15 mouse cellular contexts compared by ENCODE assay signal in the genomic region with DNA sequence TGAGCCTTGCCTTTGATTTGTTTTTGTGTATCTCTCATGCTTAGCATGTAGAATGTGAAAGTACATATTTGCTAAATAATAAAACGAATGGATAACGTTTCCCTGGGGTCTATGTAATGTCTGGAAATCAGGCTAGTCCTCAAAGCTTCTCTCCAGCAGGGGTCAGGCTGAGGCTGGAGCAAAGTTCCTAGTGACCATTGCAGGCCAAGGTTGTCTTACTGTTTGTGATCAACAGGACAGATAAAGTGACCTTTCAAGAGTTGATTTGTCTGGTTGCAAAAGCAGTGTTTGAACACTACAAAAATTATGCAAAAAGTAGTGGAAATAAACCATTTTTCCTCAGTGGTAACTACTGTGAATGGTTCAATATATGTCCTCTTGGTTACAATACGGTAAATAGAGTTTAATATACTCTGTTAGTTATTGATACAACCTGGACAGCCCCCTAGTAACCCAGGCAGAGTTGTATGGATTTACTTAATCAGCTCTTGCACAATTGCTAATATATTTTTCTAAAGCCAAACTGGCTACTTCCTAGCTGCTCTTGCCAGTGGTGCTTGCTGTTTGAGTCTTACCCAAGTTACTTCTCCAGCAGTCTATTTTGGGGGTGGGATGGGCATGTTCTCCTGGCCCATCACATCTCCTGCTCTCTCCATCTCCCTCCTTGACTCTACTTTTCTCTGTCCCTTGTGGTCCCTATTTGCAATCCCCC. TPM values are rescaled to one million over a fixed set of nuclear protein-coding genes. Genes with fewer than 3 reads are reported as not detected.
A peak's percentile ranks its signal among the peaks of the same experiment; 100 is the strongest.
DNase-seq lines count a peak whose midpoint lies in the region; TF ChIP-seq lines count a peak whose summit lies in the region.
"Had no signal": no experiment of that assay in that cellular context is flagged by ENCODE, and none has a peak within 500 bp of the region (broad histone marks: within the 10 kb centered on the region; RNA-seq: fewer than 3 reads in every experiment).

No protein-coding gene starts in this region.

- TF ChIP-seq CTCF in liver, adult 2 months (IDR thresholded peaks at IDR 0.05; ENCODE audit: low read depth, low read length), result peak; percentile 51; the same call in 1 of the 2 replicates

- H3K27ac ChIP-seq in liver, adult 2 months (replicated peaks; ENCODE audit: insufficient read depth, low read depth, low read length), result peak overlapping the region; percentile 95

- no peak overlapping the region for H3K4me3 ChIP-seq in liver, adult 2 months (ENCODE audit: insufficient read depth, low read depth, low read length)
- H3K4me3 ChIP-seq: erythroblast, embryonic 14.5 days had no signal

- peak overlapping the region; percentile 41; the same call in 1 of the 2 replicates for H3K9ac ChIP-seq in liver, adult 2 months (ENCODE audit: low read depth, low read length)

- DNase-seq in adrenal gland, adult 2 months, result peak; percentile 81
- DNase-seq in adrenal gland, adult 18-20 months (ENCODE audit: low spot score in 2 of 2), result no peak
- DNase-seq in liver, adult 2 months (ENCODE audit: extremely low read depth, low read depth, low spot score), result peak; percentile 95
- DNase-seq in liver, result no peak
- DNase-seq in ovary, postnatal 36 days (ENCODE audit: low spot score), result peak; percentile 28
- no peak for DNase-seq in ovary, postnatal 14 days (ENCODE audit: low spot score)
- DNase-seq in left cerebral cortex, adult 11 months (ENCODE audit: low spot score), result no peak
- no peak for DNase-seq in frontal cortex, postnatal 36 days (ENCODE audit: low spot score in 2 of 2)

- 20% methylated on average over 3 of the region's 3 CpGs for WGBS in liver, adult 2 months

- TF ChIP-seq POLR2A in liver, adult 2 months (IDR thresholded peaks at IDR 0.05; ENCODE audit: extremely low read depth, insufficient read depth, low read length), result no peak

- H3K4me1 ChIP-seq in liver, adult 2 months (ENCODE audit: control insufficient read depth, insufficient read depth, low read length), result peaks cover 28% of the 10 kb centered on the region

- no peaks in the 10 kb centered on the region for H3K27me3 ChIP-seq in liver, adult 2 months (ENCODE audit: control insufficient read depth, insufficient read depth, low read length)

- no peaks in the 10 kb centered on the region for H3K79me2 ChIP-seq in liver, adult 2 months (ENCODE audit: control insufficient read depth, insufficient read depth, low read length)

- 0 out of 2 replicates have a peak, but pooled peaks cover 2% of the 10 kb centered on the region for H3K36me3 ChIP-seq in liver, adult 2 months (ENCODE audit: control insufficient read depth, insufficient read depth, low read length)

RNA-seq across cellular contexts. Expression of gene Serpinb1a, which starts 23.7 kb away (rescaled TPM):
- total RNA-seq in adrenal gland, adult 2 months (2021), result 10 to 100 TPM; 22.7 to 71.9 TPM
- 17.6 and 31.2 TPM in 2 replicates for polyA plus RNA-seq in adrenal gland, adult 2 months (2012; rRNA removed)
- total RNA-seq in adrenal gland, adult 18-20 months (2021), result 100 to 1,000 TPM in 1 of 2 experiments, 1 to 10 TPM in 1; 4.3 to 134 TPM
- total RNA-seq in liver, adult 2 months (2014; rRNA removed), result 6.7 and 11.2 TPM in 2 replicates
- 4.7 and 5.1 TPM in 2 replicates for polyA plus RNA-seq in liver, adult 2 months (2012; rRNA removed)
- polyA plus RNA-seq: erythroblast, embryonic 14.5 days had no signal

RNA-seq across cellular contexts. Expression of gene D930007J09Rik, which starts 24.6 kb away (rescaled TPM):
- total RNA-seq in adrenal gland, adult 2 months (2021), result not detected
- 1.5 and 1.7 TPM in 2 replicates for polyA plus RNA-seq in adrenal gland, adult 2 months (2012; rRNA removed)
- not detected for total RNA-seq in adrenal gland, adult 18-20 months (2021)
- not detected in 2 replicates for total RNA-seq in liver, adult 2 months (2014; rRNA removed)
- 0.60 TPM in 1 of 2 replicates, not detected in the other for polyA plus RNA-seq in liver, adult 2 months (2012; rRNA removed)
- total RNA-seq: granulocyte monocyte progenitor cell, adult 5-6 weeks; megakaryocyte-erythroid progenitor cell, adult 5-6 weeks had no signal
- polyA plus RNA-seq: erythroblast, embryonic 14.5 days; heart, postnatal 0 days; neural tube, embryonic 11.5 days had no signal

RNA-seq across cellular contexts. Expression of gene Wrnip1, which starts 25.4 kb away (rescaled TPM):
- total RNA-seq in adrenal gland, adult 2 months (2021), result 10 to 100 TPM; 33.4 to 37.7 TPM
- 46.7 and 47.1 TPM in 2 replicates for polyA plus RNA-seq in adrenal gland, adult 2 months (2012; rRNA removed)
- total RNA-seq in adrenal gland, adult 18-20 months (2021), result 10 to 100 TPM; 28.0 to 54.6 TPM
- 33.9 and 43.8 TPM in 2 replicates for total RNA-seq in liver, adult 2 months (2014; rRNA removed)
- 38.7 and 49.8 TPM in 2 replicates for polyA plus RNA-seq in liver, adult 2 months (2012; rRNA removed)

RNA-seq across cellular contexts. Expression of gene Mylk4, which starts 43.5 kb away (rescaled TPM):
- total RNA-seq in adrenal gland, adult 2 months (2021), result not detected
- polyA plus RNA-seq in adrenal gland, adult 2 months (2012; rRNA removed), result not detected in 2 replicates
- under 1 TPM in 1 of 2 experiments, not detected in 1; 0.26 TPM for total RNA-seq in adrenal gland, adult 18-20 months (2021)
- 0.37 TPM in 1 of 2 replicates, not detected in the other for total RNA-seq in liver, adult 2 months (2014; rRNA removed)
- polyA plus RNA-seq in liver, adult 2 months (2012; rRNA removed), result not detected in 2 replicates
- total RNA-seq: ES-E14; granulocyte monocyte progenitor cell, adult 5-6 weeks; left cerebral cortex, adult 18-20 months had no signal
- polyA plus RNA-seq: erythroblast, embryonic 14.5 days had no signal

Comparison
In these comparisons a context has a peak if more than half of its experiments do, and no peak if none do; other contexts are left out.
1. DNase-seq: peak in adrenal gland, adult 2 months (single experiment), liver, adult 2 months (single experiment) and ovary, postnatal 36 days (single experiment); none in adrenal gland, adult 18-20 months (0 of 2), liver (single experiment), ovary, postnatal 14 days (single experiment), left cerebral cortex, adult 11 months (single experiment) and frontal cortex, postnatal 36 days (0 of 2).